Mouse (Mus musculus): ENCODE measurements around the gene Prss38.

DNA sequence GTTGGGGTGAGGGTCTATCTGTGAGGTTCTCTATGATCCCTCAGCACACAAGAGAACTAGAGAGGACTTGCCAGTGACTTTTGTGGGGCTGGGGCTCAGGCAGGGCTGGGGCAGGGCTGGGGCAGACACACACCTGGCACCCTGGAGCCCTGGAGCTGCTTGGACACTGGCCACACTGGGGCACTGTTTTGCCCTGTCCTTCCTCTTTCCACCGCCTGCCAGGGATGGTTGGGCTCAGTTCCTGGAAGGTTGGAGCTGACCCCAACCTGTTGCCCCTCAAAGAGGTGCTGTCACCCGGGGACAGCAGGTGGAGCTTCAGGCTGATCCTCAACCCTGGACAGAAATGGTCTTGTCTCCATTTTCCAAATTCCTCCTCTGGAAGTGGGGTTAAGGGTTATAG lies 39.5 kb downstream of the Prss38 start:
- TF ChIP-seq CTCF (IDR thresholded peaks at IDR 0.05) = 0 out of 2 replicates have a peak, but pooled peaks have one; percentile 8
- TF ChIP-seq EP300 (IDR thresholded peaks at IDR 0.05) = no peak
